Mouse (Mus musculus): ENCODE data around the gene Chst11. TPM values are rescaled to one million over a fixed set of nuclear protein-coding genes. Genes with fewer than 3 reads are reported as not detected.

The Chst11 gene
- total RNA-seq (2023) = 1.9 TPM

GRCm38 (mm10) chr10:82984950-82985699, at the start of gene Chst11:
Gene Chst11 (plus strand): TSS chr10:82985498.

Other genes with a start within 250 kb of the Chst11 start
- 37.7 TPM for gene Nfyb, start 221.4 kb upstream of the Chst11 start, total RNA-seq (2023)
- gene Txnrd1, start 151.5 kb upstream of the Chst11 start, total RNA-seq (2023) = 34.9 TPM
- 5.2 TPM for gene Eid3, start 118.9 kb upstream of the Chst11 start, total RNA-seq (2023)